Mouse (Mus musculus): ENCODE results near the gene Fer.

- TF ChIP-seq CTCF (conservative IDR thresholded peaks at IDR 0.05; ENCODE audit: insufficient read depth, insufficient read length, low read depth, low read length) (no peak), POLR2A (IDR thresholded peaks at IDR 0.05; ENCODE audit: low read depth, low read length) (no peak)
Observed at GRCm38 (mm10) chr17:64109871-64110270, 247.0 kb downstream of the Fer start.

Measured in kidney, adult 2 months (tissue).